Mouse (Mus musculus) layer of hippocampus, adult 8-10 months (tissue): ENCODE measurements at regions not wholly inside any gene's neighbourhood (a gene's known extent, or its start where the extent isn't known, plus 50 kb on each side); places are given as distances from the start of the nearest gene placed in this dataset.
A peak's percentile ranks its signal among the peaks of the same experiment; 100 is the strongest.

Experiments used
- DNase-seq, 2 experiments: peaks; one replicate each; pipeline ENCODE4 v3.0.0; 2022; ENCODE audit warnings: low spot score in 2 of 2

DNA sequence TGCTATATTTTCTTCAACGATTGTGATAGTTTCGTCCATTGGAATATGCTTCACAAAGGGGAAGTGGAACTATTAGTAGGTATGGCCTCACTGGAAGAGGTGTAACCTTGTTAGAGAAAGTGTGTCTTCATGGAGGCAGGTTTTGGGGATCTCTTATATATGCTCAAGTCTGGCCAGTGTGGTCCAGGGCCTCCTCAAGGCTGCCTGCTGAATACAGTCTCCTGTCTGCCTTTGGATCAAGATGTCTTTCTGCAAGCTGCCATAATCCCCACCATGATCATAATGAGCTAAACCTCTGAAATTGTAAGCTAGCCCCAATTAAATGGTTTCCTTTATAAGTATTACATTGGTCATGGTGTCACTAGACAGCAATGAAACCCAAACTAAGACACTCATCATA is 384.3 kb downstream of the Btbd3 start:
- no peak for DNase-seq

DNA sequence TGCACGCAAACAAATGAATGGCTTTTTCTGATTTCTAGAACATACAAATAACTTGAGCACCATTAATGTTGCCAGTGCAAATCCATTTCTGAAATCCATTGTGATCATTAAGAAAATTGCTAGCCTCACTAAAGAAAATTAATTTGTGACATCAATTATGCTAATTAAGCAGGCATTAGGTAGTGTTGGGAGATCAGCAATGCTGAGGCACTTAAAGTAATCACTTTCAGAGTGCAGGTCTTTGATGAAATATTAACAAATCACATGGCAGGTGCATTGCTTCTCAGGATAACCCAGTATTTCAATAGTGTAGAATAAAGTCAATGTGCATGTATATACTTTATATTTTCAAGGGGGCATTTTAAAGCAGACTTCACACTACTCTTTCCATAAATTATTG is 385.0 kb downstream of the Btbd3 start:
- no peak for DNase-seq

DNA sequence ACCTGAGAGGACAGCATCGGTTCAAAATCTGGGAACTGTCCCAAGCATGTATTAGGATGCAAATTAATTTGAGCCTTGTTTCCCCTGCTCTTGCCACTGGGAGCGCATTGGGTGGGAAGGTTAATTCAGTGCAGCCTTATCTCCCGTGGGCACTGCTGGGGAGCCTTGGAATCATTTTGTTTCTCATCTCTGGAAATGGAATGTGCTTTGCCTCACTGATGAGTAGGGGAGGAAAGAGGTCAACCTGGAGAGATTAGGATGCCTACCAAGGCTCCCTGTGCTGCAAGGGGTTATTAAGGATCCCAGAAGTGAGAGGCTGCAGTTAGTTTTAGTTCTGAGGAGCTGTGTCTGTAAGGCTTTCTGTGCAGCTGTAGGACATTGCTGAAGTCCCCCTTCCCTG is 392.3 kb downstream of the Btbd3 start:
- no peak for DNase-seq

DNA sequence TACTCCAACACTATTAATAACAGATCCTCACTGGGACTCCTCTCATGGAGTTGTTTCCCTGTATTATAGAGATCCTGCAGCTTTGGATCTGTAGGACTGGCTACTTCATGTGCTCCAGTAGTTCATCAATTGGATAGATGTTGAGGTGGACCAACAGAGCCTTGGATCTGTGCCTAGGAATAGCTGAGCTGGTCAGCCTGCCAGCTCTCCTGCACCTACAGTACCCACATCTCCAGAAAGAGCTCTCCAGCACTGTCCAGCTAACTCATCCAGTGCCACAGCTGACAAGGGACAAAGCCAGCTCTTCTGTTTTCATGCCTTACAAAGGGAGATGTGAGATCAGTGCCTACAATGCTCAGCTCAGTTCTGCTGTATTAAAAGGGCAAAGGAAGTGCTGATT is 403.0 kb downstream of the Btbd3 start:
- DNase-seq: no peak

DNA sequence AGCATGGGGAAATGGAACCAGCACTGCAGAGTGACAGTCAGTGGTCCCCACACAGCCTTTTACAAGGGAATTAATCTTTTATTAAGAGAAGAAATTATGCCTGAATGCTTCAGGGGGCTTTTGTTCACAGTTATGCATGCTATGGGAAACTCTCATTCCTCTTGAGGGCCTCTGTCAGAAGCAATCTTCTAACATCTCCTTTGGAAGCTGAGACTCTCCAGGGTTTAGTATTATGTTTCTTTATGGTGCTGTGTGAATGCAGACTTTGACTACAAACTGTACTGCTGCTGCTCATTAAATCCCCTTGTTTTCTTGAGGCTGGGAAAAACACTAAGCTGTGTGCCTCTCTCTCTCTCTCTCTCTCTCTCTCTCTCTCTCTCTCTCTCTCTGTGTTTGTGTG is 413.9 kb downstream of the Btbd3 start:
- no peak for DNase-seq

DNA sequence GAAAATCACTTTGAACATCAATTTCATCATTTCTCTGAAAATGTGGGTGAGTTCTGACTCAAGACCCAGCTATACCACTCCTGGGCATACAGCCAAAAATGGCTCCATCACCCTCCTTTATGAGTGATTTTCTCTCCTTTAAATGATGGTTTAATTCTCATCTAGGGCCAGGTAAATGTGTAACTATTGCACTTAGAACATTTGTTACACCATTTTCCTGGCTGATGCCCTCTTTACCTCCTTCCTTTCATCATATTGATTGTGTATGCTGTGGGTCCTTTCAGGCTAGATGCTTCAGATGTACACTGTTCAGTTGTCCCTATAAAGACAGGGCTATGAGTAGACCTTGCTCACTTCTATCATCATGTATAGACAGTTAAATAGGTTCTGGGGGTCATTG is 418.4 kb downstream of the Btbd3 start:
- DNase-seq: no peak

DNA sequence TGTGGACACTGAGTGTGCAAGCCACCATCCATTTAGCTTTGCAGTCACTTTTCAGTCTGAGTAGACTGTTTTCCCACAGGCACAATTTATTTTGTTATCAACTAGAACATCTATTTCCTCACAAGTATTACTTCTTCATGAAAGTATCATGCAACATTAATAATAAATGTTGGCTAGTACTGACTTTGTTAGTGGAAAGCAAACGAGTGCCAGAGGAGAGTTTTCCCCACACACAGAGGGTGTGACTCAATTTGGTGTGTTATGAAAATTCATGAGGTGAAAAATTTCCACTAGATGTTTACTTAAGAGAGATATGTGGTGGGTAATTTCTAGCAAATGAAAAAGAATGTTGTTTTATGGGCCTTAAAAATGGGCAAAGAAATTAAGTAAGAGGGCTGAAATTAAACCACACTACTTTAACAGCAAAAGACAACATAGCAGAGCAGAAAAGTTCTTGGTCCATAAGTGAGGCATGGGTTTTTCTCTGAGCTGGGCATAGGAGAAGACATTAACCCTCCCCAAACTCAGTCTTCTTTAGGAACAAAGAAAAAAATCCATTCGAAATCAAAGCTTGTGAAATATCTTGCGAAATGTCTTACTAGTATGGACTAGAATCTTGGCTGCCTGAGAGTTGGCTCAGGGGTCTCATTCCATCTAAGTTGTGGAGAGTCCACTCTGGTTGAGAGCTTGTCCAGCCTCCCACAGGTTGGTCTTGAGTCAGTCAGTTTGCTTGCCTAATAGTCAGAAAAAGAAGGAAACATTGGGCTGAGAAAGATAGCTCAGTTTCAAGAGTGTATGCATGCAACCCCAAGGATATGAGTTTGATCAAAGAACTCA is 419.1 kb downstream of the Btbd3 start:
- no peak for DNase-seq

DNA sequence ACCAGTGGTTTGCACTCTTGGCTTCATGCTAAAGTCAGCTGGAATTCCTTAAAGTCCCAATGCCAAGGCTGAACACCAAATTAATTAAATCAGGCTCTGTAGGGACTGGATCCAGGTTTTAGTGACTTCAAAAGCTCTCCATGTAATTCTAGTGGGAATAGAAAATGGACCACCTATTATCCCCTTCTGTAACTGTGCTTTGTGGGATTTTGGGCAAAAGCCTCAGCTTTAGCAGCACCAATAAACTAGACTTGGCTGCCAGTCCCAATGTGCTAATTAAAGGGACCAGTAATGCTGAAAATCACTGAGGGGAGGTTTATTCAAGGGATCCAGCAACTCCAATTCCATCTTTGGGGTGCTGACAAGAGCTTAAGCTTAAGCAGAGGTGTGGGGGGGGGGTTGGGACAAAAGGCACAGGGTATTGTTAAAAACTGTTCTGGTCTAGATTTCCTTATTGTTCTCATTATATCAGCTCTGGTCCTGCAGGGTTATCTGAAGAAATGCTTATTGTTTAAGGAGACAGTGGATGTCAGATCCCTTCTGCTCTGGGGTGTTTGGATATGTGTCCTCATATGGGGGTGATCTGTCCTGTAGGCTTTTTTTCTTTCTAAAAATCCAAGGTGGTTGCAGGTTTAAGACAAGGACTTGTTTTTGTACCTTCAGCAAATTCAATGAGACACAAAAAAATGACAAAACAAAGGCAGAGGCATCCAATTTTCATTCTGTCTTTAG is 431.9 kb downstream of the Btbd3 start:
- DNase-seq: peak; percentile 10 to 27

DNA sequence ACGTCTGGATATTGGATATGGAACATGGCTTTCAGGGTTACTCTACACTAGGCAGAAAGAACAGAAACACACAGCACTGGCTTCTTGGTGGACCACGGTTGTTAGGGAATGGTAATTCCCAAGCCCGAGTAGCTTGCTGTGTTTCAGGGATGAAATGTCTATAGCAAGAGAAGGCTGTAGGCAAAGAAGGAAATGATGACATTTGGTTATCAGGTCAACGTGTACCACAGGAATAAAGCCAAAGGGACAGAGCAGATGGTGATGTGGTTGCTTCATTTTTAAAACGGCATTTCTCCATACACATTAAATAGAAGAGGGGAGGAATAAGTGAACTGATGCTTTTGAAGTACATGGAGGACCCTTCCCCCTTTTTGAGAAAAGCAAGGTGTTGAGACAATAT is 433.1 kb downstream of the Btbd3 start:
- no peak for DNase-seq

DNA sequence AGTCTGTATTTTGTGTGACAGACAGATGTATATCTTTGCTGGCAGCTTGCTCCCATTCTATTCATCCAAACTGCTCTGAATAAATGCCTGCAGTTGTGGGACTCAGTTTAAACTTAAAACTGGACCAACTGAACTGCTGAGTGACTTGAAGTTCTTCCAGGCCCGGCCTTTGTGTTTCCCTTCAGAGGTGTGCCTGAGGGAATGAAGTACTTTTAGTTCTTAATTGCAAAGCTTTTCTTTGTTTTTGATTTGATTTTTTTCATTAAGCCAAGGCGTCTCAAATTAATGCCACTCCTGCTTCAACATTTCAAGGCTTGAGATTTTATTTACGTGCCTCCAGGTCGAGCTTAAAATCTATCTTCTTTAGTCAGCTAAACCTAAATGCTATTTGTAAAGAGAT is 446.4 kb downstream of the Btbd3 start:
- no peak for DNase-seq

DNA sequence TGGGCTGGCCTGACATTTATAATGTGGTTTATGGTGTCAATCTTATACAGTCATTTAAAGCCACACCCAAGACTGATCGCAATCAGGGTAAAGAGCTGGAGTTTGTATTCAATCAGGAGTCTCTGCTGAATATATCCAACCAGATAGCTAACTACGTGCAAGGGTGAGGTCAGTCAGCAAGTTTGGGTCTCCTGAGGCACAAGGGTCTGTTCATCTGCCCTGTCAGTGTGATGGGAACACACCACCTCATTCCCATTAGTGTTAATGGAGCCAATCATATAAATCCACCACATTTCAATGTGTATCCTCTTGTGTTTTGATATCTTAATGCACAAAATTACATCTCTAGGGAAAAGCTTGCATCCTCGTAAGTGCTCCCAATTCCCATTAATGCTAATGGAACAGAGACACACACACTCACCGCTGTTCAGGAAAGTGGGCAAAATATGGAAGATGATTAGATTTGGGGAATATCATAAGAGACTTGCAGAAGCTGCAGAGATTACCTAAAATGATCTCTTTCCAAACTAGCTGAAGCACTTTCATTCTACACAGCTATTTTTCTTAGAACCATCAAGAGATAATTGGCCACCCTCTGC is 447.7 kb downstream of the Btbd3 start:
- no peak for DNase-seq

DNA sequence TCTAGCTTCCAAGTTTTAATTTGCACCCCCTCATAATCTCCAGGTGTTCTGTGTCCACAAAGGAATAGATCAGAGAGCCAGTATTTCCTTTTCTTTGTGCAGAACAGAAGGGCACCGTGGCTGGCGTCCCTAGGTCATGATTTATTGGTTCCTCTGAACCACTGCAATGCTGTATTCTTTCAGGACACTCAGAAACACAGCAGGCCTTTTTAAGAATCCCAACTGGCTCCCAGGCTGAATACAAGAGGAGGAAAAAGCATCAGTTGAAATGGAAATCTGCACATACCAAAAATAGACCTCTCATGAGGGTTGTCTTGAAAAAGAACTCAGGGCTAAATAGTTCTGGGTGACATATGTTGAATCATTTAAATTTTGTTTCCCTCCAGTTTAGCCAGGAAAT is 452.4 kb downstream of the Btbd3 start:
- no peak for DNase-seq

DNA sequence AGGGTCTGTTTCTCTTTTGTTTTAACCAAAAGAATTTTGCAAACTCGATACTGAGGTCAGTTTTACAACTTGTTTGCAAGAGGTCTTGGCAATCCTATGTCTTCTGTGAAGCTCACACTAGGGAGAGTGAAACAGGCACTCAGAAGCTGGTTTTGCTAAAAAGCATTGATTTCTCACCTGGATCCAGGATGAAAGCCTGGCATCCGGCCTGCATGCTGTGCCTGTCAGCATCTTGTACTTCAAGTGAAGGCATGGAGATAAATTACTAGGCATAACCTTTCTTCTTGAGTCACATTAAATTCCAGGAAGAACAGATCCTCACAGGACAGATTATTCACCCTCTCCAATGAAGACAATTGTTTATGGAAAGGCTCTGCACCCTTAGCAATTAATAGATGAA is 477.5 kb downstream of the Btbd3 start:
- no peak for DNase-seq

DNA sequence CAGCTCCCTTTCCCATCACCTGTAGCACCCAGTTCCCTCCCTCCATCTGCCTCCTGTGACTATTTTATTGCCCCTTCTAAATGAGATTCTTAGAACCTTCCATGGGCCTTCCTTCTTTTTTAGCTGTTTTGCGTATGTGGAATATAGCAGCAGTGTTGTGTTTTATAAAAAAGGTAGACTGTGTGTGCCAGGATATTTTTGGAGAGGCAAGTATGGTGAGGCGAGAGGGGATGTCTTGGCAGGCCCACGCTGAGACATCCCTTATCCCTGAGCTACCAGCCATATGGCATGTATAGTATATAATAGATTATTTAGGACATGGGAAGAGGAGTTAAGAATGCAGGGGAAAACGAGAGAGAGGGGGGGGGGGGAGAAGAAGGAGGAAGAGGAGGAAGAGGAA is 488.4 kb downstream of the Btbd3 start:
- no peak for DNase-seq

DNA sequence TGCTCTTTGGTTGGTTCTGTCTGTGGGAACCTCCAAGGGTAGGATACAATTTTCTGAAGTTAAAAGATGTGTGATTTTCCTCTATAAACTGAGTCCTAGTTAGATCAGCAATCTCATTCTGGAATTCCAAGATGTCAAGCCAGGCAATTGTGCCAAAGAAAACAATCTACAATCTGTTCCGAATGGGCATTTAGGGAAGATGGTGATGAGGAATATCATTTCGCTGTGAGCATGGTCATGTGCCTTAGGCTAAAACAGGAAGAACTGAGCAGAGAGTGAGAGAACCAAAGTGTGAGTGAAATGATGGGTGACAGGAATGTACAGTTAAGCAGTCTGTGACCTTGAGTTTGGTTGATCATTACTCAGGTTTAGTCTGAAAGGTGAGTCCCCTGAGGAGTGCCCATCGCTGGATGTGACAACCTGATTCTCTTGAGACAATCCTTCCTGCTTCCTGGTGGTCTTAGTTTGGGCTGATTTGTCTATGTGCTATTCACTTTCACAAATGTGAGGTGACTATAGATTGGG is 504.1 kb downstream of the Btbd3 start:
- DNase-seq: no peak

DNA sequence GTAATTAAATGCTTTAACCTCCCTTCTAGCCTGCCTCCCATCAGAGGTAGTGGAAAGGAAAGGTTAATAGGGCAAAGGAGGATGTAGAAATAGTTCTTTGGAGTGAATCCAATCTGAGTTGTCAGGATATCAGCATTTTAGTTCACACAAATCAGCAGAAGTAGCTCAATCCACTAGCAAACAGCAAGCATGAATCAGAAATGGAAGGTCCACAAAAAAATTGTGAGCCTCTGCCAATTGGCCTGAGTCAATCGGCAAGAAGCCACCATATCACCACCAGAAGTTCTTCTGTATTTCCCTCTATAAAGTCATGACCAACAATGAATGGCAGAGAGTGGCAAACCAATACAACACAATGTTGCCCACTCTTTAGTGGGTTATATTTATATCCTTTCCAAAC is 505.0 kb downstream of the Btbd3 start:
- no peak for DNase-seq

DNA sequence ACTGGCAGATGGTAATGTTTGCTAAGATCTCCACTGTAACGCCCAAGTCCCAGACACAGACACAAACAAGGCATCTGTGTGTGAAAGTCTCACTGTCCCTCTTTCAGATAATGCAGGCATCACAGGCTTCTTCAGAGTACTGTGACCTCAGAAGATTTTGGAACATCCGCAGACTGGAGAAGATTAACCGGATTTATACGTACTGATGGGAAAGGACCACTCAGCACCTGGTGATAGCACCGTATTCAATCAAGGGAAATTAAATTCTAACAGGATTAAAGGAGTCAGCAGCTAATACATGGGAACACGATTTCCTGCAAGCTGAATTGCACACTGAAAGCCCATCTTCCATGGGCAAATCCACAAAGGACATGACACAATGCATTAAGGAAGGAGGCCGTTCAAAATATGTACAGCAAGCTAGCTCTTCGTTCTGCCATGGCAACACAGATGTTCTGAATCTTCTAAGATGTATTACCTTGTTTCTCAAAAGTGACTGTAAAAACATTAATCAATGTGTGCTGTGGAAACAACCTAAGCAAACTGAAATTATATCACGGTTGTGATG is 510.0 kb downstream of the Btbd3 start:
- no peak for DNase-seq

DNA sequence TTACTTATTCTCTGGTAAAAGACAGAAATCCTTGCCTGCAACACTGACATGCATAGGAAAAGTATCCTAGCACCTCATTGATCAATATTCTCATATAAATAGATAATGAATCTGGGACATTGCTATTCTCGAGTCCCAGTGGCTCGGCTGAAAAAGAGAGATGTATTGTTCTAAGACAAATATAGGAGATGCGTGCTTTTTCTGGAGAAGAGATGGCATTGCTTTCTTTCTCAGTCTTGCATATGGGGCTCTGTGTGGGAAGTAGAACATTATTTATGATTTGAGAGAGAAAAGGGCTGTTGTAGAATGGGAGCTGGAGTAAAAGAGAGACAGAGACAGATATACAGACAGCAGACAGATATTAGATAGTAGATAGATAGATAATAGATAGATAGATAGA is 527.4 kb downstream of the Btbd3 start:
- no peak for DNase-seq

DNA sequence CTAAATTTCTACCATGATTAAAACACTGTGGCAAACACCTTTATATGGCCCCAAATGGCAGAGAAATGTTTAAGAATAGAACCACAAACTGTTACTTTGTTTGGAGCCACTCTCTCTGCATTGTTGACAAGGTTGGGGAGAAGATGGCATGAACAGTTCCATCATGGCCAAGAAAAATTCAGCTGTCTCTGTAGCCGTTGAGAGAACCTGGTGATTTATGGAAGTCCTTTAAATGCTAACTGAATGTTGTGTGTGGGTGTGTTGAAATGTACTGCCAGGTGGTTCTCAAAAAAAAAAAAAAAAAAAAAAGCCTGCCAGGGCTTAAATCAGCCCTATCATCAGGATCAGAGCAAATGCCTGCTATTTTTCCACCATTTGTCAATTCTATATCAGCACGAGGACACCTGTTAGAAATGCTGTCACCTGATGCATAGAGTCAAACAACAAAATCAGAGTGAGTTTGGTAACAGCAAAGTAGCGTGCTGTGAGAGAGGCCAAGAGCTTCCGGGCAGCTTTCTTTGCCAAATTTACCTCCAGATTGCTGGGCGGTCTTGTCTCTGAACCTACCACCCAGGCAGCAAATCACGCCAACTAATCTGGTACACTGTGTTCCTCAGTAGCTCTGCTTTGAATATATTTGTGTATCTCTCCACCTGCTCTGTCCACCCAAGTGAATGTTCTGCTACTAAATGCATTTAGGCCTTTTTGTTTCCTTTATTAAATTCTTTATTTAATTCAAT is 536.5 kb downstream of the Btbd3 start:
- DNase-seq: peak; percentile 77 to 78

DNA sequence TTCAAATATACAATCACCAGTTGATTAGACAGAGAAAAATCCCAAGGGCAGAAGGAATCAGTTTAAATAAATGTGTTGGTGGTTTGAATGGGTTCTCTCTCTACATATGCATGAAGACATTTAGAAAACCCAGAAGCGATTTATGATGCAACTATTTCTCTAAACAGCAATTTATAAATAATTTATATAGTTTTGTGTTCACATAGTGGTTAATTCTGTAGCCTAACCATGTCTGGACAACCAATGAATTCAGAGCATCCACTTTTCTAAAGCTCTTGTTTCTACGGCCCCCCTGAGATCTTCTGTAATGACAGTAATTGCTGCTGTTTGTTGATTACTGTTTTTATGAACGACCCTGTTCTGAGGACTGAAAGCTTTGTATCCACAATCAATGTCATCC is 549.8 kb downstream of the Btbd3 start:
- DNase-seq: no peak

DNA sequence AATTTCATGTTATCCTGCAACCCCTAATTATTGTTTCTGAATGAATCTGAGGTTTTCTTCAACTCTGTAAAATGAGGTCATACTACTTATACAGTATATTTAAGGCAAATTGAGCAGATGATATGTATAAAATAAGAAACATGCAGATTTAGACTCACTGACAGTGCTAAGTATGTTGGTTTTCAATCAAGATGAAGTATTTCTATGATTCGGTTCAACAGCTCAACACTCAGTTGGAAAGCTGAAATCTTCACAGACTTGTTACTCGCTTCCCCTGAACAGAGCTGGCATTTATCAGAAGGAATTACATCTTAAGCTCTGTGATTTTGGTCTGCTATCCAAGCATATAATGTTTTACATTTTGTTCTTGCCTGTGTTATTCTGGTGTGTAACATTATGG is 553.4 kb downstream of the Btbd3 start:
- DNase-seq: no peak
